In genomic region chr2:172207003-172207402, GRCm38 (mm10) we compare ENCODE assay signal across 10 mouse cellular contexts. TPM values are rescaled to one million over a fixed set of nuclear protein-coding genes. Genes with fewer than 3 reads are reported as not detected.
A peak's percentile ranks its signal among the peaks of the same experiment; 100 is the strongest.
DNase-seq lines count a peak whose midpoint lies in the region; ATAC-seq and TF ChIP-seq lines count a peak whose summit lies in the region.
"Had no signal": no experiment of that assay in that cellular context is flagged by ENCODE, and none has a peak within 500 bp of the region (broad histone marks: within the 10 kb centered on the region; RNA-seq: fewer than 3 reads in every experiment).

No protein-coding gene starts in this region.

- no peak overlapping the region for H3K27ac ChIP-seq in MEL (ENCODE audit: control insufficient read depth, low read depth, low read length)
- H3K27ac ChIP-seq in embryonic facial prominence, embryonic 15.5 days (replicated peaks) = no peak overlapping the region
- no peak overlapping the region for H3K27ac ChIP-seq in heart, embryonic 10.5 days

- no peaks in the 10 kb centered on the region for H3K79me2 ChIP-seq in MEL (ENCODE audit: control insufficient read depth, insufficient read depth, low read length, poor library complexity)

- ATAC-seq in embryonic facial prominence, embryonic 15.5 days (ENCODE audit: insufficient number of reproducible peaks, low FRiP score, low TSS enrichment, low read depth) = peak; percentile 39; the same call in 1 of the 2 replicates
- no peak for ATAC-seq in erythroid progenitor cell, adult 5-6 weeks (replicated peaks; ENCODE audit: low FRiP score, poor library complexity, severe bottlenecking)

- no peaks in the 10 kb centered on the region for H3K36me3 ChIP-seq in MEL (ENCODE audit: control insufficient read depth in 1 of 2, insufficient read depth in 2 of 2, low read length in 2 of 2)
- no peaks in the 10 kb centered on the region for H3K36me3 ChIP-seq in embryonic facial prominence, embryonic 15.5 days
- H3K36me3 ChIP-seq in heart, embryonic 10.5 days = no peaks in the 10 kb centered on the region

- TF ChIP-seq EP300 in MEL (IDR thresholded peaks at IDR 0.05; ENCODE audit: low read depth in 1 of 2, low read length in 2 of 2) = no peak

- no peak overlapping the region for H3K4me3 ChIP-seq in MEL (ENCODE audit: control insufficient read depth in 1 of 2, insufficient read depth in 1 of 2, low read depth in 2 of 2, low read length in 2 of 2)
- H3K4me3 ChIP-seq in embryonic facial prominence, embryonic 15.5 days (replicated peaks) = no peak overlapping the region
- H3K4me3 ChIP-seq in heart, embryonic 10.5 days = no peak overlapping the region

- H3K9me3 ChIP-seq in MEL (replicated peaks; ENCODE audit: insufficient read depth, low read length) = no peaks in the 10 kb centered on the region
- H3K9me3 ChIP-seq in embryonic facial prominence, embryonic 15.5 days (replicated peaks) = no peaks in the 10 kb centered on the region
- H3K9me3 ChIP-seq in heart, embryonic 10.5 days = no peaks in the 10 kb centered on the region

- TF ChIP-seq CTCF in MEL (IDR thresholded peaks at IDR 0.05 in 2 of 3, conservative IDR thresholded peaks at IDR 0.05 in 1 of 3; ENCODE audit: control insufficient read depth in 1 of 3, insufficient read depth in 1 of 3, low read depth in 2 of 3, low read length in 3 of 3, poor library complexity in 1 of 3, severe bottlenecking in 1 of 3) = peak; percentile 50 to 81 (median 60)

- WGBS in embryonic facial prominence, embryonic 15.5 days = 9% methylated on average over 11 of the region's 11 CpGs
- WGBS in heart, embryonic 10.5 days = 15% methylated on average over 11 of the region's 11 CpGs

- peak; percentile 23 for DNase-seq in MEL (ENCODE audit: low read depth, low spot score)
- peak; percentile 54 to 56 for DNase-seq in adrenal gland, postnatal 4 days (ENCODE audit: low spot score in 2 of 2)
- peak; percentile 85 for DNase-seq in heart, embryonic 10.5 days (ENCODE audit: low spot score)
- DNase-seq in layer of hippocampus, adult 9-11 months = peak; percentile 72
- peak; percentile 84 for DNase-seq in lung, postnatal 14 days
- DNase-seq in right cerebral cortex, adult 2 months (ENCODE audit: low spot score in 2 of 2) = peak; percentile 96

- peak; percentile 22 for TF ChIP-seq RAD21 in MEL (IDR thresholded peaks at IDR 0.05; ENCODE audit: low read depth, low read length)

- no peaks in the 10 kb centered on the region for H3K4me1 ChIP-seq in MEL (ENCODE audit: control insufficient read depth in 1 of 2, insufficient read depth in 2 of 2, low read length in 2 of 2)
- 0 out of 2 replicates have a peak, but pooled peaks cover 4% of the 10 kb centered on the region for H3K4me1 ChIP-seq in embryonic facial prominence, embryonic 15.5 days
- H3K4me1 ChIP-seq in heart, embryonic 10.5 days = no peaks in the 10 kb centered on the region

- no peak for TF ChIP-seq POLR2A in MEL (IDR thresholded peaks at IDR 0.05; ENCODE audit: control insufficient read depth in 1 of 2, insufficient read depth in 1 of 2, low read depth in 1 of 2, low read length in 2 of 2, poor library complexity in 1 of 2)

- H3K27me3 ChIP-seq in MEL (ENCODE audit: control insufficient read depth in 1 of 2, insufficient read depth in 2 of 2, low read length in 2 of 2) = no peaks in the 10 kb centered on the region
- no peaks in the 10 kb centered on the region for H3K27me3 ChIP-seq in embryonic facial prominence, embryonic 15.5 days
- no peaks in the 10 kb centered on the region; the same call in 1 of the 2 replicates for H3K27me3 ChIP-seq in heart, embryonic 10.5 days (ENCODE audit: insufficient read depth, poor library complexity, severe bottlenecking)

- H3K9ac ChIP-seq in MEL (ENCODE audit: control insufficient read depth, low read depth, low read length, poor library complexity, severe bottlenecking) = no peak overlapping the region
- no peak overlapping the region for H3K9ac ChIP-seq in embryonic facial prominence, embryonic 15.5 days

- H3K4me2 ChIP-seq in embryonic facial prominence, embryonic 15.5 days (replicated peaks) = no peak overlapping the region

TF ChIP-seq in MEL, 35 proteins besides CTCF, POLR2A, EP300 and RAD21:
- TF ChIP-seq POLR2AphosphoS2 (IDR thresholded peaks at IDR 0.05; ENCODE audit: low read length) (no peak), SMC3 (IDR thresholded peaks at IDR 0.05; ENCODE audit: low read depth, low read length) (peak; percentile 41)

RNA-seq across cellular contexts. Expression of gene Mc3r, which starts 41.3 kb away (rescaled TPM):
- total RNA-seq in MEL (2012; rRNA removed) = 0.04 TPM in 1 of 2 replicates, not detected in the other
- not detected for polyA plus RNA-seq in MEL (2012; ENCODE audit: insufficient read depth in 1 of 2, insufficient read length in 2 of 2, low read depth in 1 of 2, low replicate concordance in 2 of 2, missing spikeins in 1 of 2)
- not detected for total RNA-seq in adrenal gland, postnatal 4 days (2021)
- polyA plus RNA-seq in embryonic facial prominence, embryonic 15.5 days (2015; fragmentation: Nextera tagmentation; extraction: Ambion mirVana) = 0.30 TPM in 1 of 2 replicates, not detected in the other
- not detected in 2 replicates for polyA plus RNA-seq in heart, embryonic 10.5 days (2016; fragmentation: Nextera tagmentation; extraction: Ambion mirVana)
- not detected in 2 replicates for total RNA-seq in erythroid progenitor cell, adult 5-6 weeks (2015; ENCODE audit: low replicate concordance)
- not detected in 2 replicates for total RNA-seq in erythroid progenitor cell, adult 5-6 weeks (2017; ENCODE audit: low replicate concordance)
- polyA plus RNA-seq: gonadal fat pad, adult 2 months; stomach, embryonic 16.5 days had no signal

Comparison
In these comparisons a context has a peak if more than half of its experiments do, and no peak if none do; other contexts are left out.
1. DNase-seq: peak in every context shown above with its lines; median percentile 96 in right cerebral cortex, adult 2 months; 85 in heart, embryonic 10.5 days; 84 in lung, postnatal 14 days; 72 in layer of hippocampus, adult 9-11 months; 55 in adrenal gland, postnatal 4 days; 23 in MEL.